Mouse (Mus musculus) ES-E14 (cell line): ENCODE results near the gene Ddx19a.

Source experiments
- MAFK ChIP-seq: IDR thresholded peaks from 2 replicates; pipeline ENCODE4 v1.6.1; 2014; ENCODE audit warnings: mild to moderate bottlenecking, low read depth, low read length, inconsistent platforms; ENCODE audit not compliant: insufficient read depth
- ZNF384 ChIP-seq: IDR thresholded peaks from 2 replicates; pipeline ENCODE4 v1.6.1; 2012; ENCODE audit warnings: low read depth, low read length, inconsistent platforms

- TF ChIP-seq ZNF384: no peak
- TF ChIP-seq MAFK: no peak
Observed at GRCm38 (mm10) chr8:110987805-110988744, 9.5 kb downstream of the Ddx19a start.
